Mouse (Mus musculus): ENCODE measurements around the gene Hmgcs2. TPM values are rescaled to one million over a fixed set of nuclear protein-coding genes. Genes with fewer than 3 reads are reported as not detected.

Hmgcs2 gene
- polyA plus RNA-seq, 2 experiments = 0.91 to 2.5 TPM

DNA sequence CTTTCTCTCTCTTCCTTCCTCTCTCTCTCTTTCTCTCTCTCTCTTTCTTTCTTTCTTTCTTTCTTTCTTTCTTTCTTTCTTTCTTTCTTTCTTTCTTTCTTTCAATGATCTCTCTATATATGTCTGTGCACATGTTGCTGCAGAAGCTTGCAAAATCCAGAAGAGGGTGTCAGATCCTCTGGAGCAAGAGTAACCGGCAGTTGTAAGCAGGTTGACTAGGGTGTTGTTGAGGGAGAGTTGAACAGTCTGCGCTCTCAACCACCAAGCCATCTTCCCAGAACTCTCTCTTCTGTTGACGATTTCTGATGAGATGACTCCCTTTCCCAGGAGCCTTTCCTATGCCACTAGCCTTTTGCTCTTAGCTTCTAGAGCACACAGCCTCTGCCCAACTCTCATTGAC lies 38.2 kb upstream of the Hmgcs2 start:
- Histone ChIP-seq H3K9me3 (ENCODE audit: control insufficient read depth, low read length) (no peaks in the 10 kb centered on the region), H3K4me3 (replicated peaks; ENCODE audit: low read length) (no peak overlapping the region), H3K4me1 (ENCODE audit: control insufficient read depth, insufficient read depth, low read length) (no peaks in the 10 kb centered on the region), H3K27me3 (ENCODE audit: control insufficient read depth, insufficient read depth, low read length) (no peaks in the 10 kb centered on the region), H3K36me3 (ENCODE audit: control insufficient read depth, insufficient read depth, low read length) (no peaks in the 10 kb centered on the region), H3K4me2 (replicated peaks; ENCODE audit: low read depth, low read length, severe bottlenecking) (no peak overlapping the region), H3K9ac (ENCODE audit: low read depth, low read length, severe bottlenecking) (no peak overlapping the region), H3K27ac (replicated peaks; ENCODE audit: low read depth, low read length) (no peak overlapping the region)
- 83% methylated on average over 3 of the region's 3 CpGs for WGBS
- DNase-seq (ENCODE audit: low spot score) = no peak
- TF ChIP-seq POLR2A (IDR thresholded peaks at IDR 0.05; ENCODE audit: borderline replicate concordance, extremely low read depth, insufficient read depth, insufficient read length) = no peak
- ATAC-seq (ENCODE audit: low FRiP score, low read depth) = no peak

DNA sequence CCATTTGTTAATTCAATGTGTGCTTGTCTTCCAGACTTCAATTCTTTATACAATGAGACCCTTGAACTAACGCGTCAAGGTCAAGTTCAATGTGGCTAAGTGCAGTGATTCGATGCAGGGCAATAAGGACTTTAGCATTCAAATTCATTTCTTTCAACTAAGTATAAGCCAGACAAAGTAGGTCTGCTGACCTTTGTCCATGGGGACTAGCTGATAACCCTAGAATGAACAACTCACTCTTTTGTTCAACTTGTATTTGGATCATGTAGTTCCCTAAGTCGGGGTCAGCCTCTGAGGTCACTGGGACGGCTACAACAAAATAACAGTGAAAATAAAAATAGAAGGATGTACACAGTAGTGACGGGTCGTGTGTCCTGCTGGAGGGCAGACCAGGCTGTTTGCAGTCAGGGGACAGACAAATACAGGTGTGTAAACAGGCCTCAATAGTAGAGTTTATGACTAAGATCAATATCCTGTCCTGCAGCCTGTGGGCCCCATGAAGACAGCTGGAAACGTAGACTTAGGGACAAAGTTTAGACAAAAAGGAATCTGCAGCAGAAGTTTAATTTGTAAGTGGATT lies 37.7 kb upstream of the Hmgcs2 start:
- WGBS = 76% methylated on average over 8 of the region's 8 CpGs
- Histone ChIP-seq H3K36me3 (ENCODE audit: control insufficient read depth, insufficient read depth, low read length) (no peaks in the 10 kb centered on the region), H3K4me2 (replicated peaks; ENCODE audit: low read depth, low read length, severe bottlenecking) (no peak overlapping the region), H3K27ac (replicated peaks; ENCODE audit: low read depth, low read length) (no peak overlapping the region), H3K4me1 (ENCODE audit: control insufficient read depth, insufficient read depth, low read length) (no peaks in the 10 kb centered on the region), H3K9ac (ENCODE audit: low read depth, low read length, severe bottlenecking) (no peak overlapping the region), H3K4me3 (replicated peaks; ENCODE audit: low read length) (no peak overlapping the region), H3K9me3 (ENCODE audit: control insufficient read depth, low read length) (no peaks in the 10 kb centered on the region), H3K27me3 (ENCODE audit: control insufficient read depth, insufficient read depth, low read length) (no peaks in the 10 kb centered on the region)
- no peak for ATAC-seq (ENCODE audit: low FRiP score, low read depth)
- no peak for TF ChIP-seq POLR2A (IDR thresholded peaks at IDR 0.05; ENCODE audit: borderline replicate concordance, extremely low read depth, insufficient read depth, insufficient read length)
- DNase-seq (ENCODE audit: low spot score) = no peak

- no peak for ATAC-seq (ENCODE audit: low FRiP score, low read depth)
- WGBS = 29% methylated on average over 8 of the region's 8 CpGs
Observed at GRCm38 (mm10) chr3:98245892-98246291, 34.3 kb upstream of the Hmgcs2 start.

GRCm38 (mm10) chr3:98246985-98247751 lies 33.1 kb upstream of the Hmgcs2 start:
- no peak overlapping the region for H3K4me2 ChIP-seq (replicated peaks; ENCODE audit: low read depth, low read length, severe bottlenecking)
- DNase-seq (ENCODE audit: low spot score) = no peak
- 61% methylated on average over 7 of the region's 7 CpGs for whole genome bisulfite sequencing
- TF ChIP-seq POLR2A (IDR thresholded peaks at IDR 0.05; ENCODE audit: borderline replicate concordance, extremely low read depth, insufficient read depth, insufficient read length) = no peak
- H3K9me3 ChIP-seq (ENCODE audit: control insufficient read depth, low read length) = no peaks in the 10 kb centered on the region
- H3K27me3 ChIP-seq (ENCODE audit: control insufficient read depth, insufficient read depth, low read length) = no peaks in the 10 kb centered on the region
- H3K9ac ChIP-seq (ENCODE audit: low read depth, low read length, severe bottlenecking) = no peak overlapping the region
- no peak overlapping the region for H3K4me3 ChIP-seq (replicated peaks; ENCODE audit: low read length)
- ATAC-seq (ENCODE audit: low FRiP score, low read depth) = no peak
- no peak overlapping the region for H3K27ac ChIP-seq (replicated peaks; ENCODE audit: low read depth, low read length)
- H3K36me3 ChIP-seq (ENCODE audit: control insufficient read depth, insufficient read depth, low read length) = no peaks in the 10 kb centered on the region
- H3K4me1 ChIP-seq (ENCODE audit: control insufficient read depth, insufficient read depth, low read length) = no peaks in the 10 kb centered on the region

More at GRCm38 (mm10) chr3:98245892-98246291, 34.3 kb upstream of the Hmgcs2 start:
- Histone ChIP-seq H3K4me3 (replicated peaks; ENCODE audit: low read length) (no peak overlapping the region), H3K4me2 (replicated peaks; ENCODE audit: low read depth, low read length, severe bottlenecking) (no peak overlapping the region), H3K4me1 (ENCODE audit: control insufficient read depth, insufficient read depth, low read length) (no peaks in the 10 kb centered on the region), H3K27ac (replicated peaks; ENCODE audit: low read depth, low read length) (no peak overlapping the region), H3K36me3 (ENCODE audit: control insufficient read depth, insufficient read depth, low read length) (no peaks in the 10 kb centered on the region), H3K27me3 (ENCODE audit: control insufficient read depth, insufficient read depth, low read length) (no peaks in the 10 kb centered on the region), H3K9me3 (ENCODE audit: control insufficient read depth, low read length) (no peaks in the 10 kb centered on the region), H3K9ac (ENCODE audit: low read depth, low read length, severe bottlenecking) (no peak overlapping the region)
- DNase-seq (ENCODE audit: low spot score) = no peak
- TF ChIP-seq POLR2A (IDR thresholded peaks at IDR 0.05; ENCODE audit: borderline replicate concordance, extremely low read depth, insufficient read depth, insufficient read length) = no peak

DNA sequence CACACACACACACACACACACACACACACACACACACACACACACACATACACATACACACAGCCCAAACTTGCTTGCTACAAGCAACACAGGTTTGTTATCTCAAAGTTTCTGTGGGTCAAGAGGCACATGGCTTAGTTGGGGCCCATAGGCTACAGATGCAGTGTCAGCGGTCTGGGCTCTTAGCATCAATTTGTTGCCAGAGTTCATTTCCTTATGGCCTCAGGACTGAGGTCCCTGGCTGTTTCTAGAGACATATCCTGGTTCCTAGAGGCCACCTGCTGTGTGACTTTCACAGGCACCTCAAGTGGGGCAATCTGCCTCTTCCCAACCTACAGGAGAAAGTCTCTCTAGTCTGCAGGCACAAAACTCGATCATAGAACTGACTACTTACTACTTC lies 30.9 kb upstream of the Hmgcs2 start:
- H3K9ac ChIP-seq (ENCODE audit: low read depth, low read length, severe bottlenecking) = no peak overlapping the region

More for the DNA sequence above, 30.9 kb upstream of the Hmgcs2 start:
- H3K9me3 ChIP-seq (ENCODE audit: control insufficient read depth, low read length) = no peaks in the 10 kb centered on the region
- no peak for TF ChIP-seq POLR2A (IDR thresholded peaks at IDR 0.05; ENCODE audit: borderline replicate concordance, extremely low read depth, insufficient read depth, insufficient read length)
- ATAC-seq (ENCODE audit: low FRiP score, low read depth) = no peak
- no peak overlapping the region for H3K4me2 ChIP-seq (replicated peaks; ENCODE audit: low read depth, low read length, severe bottlenecking)
- H3K36me3 ChIP-seq (ENCODE audit: control insufficient read depth, insufficient read depth, low read length) = no peaks in the 10 kb centered on the region
- no peak overlapping the region for H3K27ac ChIP-seq (replicated peaks; ENCODE audit: low read depth, low read length)
- H3K27me3 ChIP-seq (ENCODE audit: control insufficient read depth, insufficient read depth, low read length) = no peaks in the 10 kb centered on the region
- H3K4me3 ChIP-seq (replicated peaks; ENCODE audit: low read length) = no peak overlapping the region
- no peaks in the 10 kb centered on the region for H3K4me1 ChIP-seq (ENCODE audit: control insufficient read depth, insufficient read depth, low read length)
- DNase-seq (ENCODE audit: low spot score) = no peak
- WGBS = 79% methylated on average over 2 of the region's 2 CpGs
